Mouse (Mus musculus) stomach, embryonic 16.5 days (tissue): ENCODE data around the gene 1700022I11Rik. TPM values are rescaled to one million over a fixed set of nuclear protein-coding genes. Genes with fewer than 3 reads are reported as not detected.

Experiments used
- ATAC-seq: fragments of 200-750 bp; cut with Nextera tagmentation; 2 replicates; pipeline ENCODE4 v1.8.0; 2017; ENCODE audit warnings: moderate number of reproducible peaks, moderate TSS enrichment; ENCODE audit not compliant: insufficient read depth, low FRiP score
- H3K27ac ChIP-seq: fragments of 300-500 bp; sonication (generic); 2 replicates; pipeline ENCODE4 v1.5.1; 2014; ENCODE audit warnings: low read length
- H3K27me3 ChIP-seq: fragments of 300-500 bp; sonication (generic); 2 replicates; pipeline ENCODE4 v1.6.1; 2014; ENCODE audit warnings: low read length, control low read depth, mixed read lengths; ENCODE audit not compliant: control insufficient read depth, insufficient read depth
- H3K36me3 ChIP-seq: fragments of 300-500 bp; sonication (generic); 2 replicates; pipeline ENCODE4 v1.6.1; 2014; ENCODE audit warnings: low read length; ENCODE audit not compliant: control insufficient read depth, insufficient read depth
- H3K4me1 ChIP-seq: fragments of 300-500 bp; sonication (generic); 2 replicates; pipeline ENCODE4 v1.6.1; 2014; ENCODE audit warnings: low read length, control low read depth, mixed read lengths; ENCODE audit not compliant: control insufficient read depth, insufficient read depth
- H3K4me2 ChIP-seq: fragments of 300-500 bp; sonication (generic); 2 replicates; pipeline ENCODE4 v1.6.1; 2014; ENCODE audit warnings: low read depth, low read length, mixed read lengths
- H3K4me3 ChIP-seq: fragments of 300-500 bp; sonication (generic); replicated peaks from 2 replicates; pipeline ENCODE4 v1.5.1; 2014; ENCODE audit warnings: mild to moderate bottlenecking, low read length
- H3K9ac ChIP-seq: fragments of 300-500 bp; sonication (generic); 2 replicates; pipeline ENCODE4 v1.6.1; 2014; ENCODE audit warnings: low read length
- H3K9me3 ChIP-seq: fragments of 300-500 bp; sonication (generic); replicated peaks from 2 replicates; pipeline ENCODE4 v1.6.1; 2016; ENCODE audit warnings: low read length, control low read depth; ENCODE audit not compliant: control insufficient read depth
- WGBS: fragments of 180-500 bp; shearing (Covaris S2); extraction: QIAGEN DNeasy Blood & Tissue Kit; methylation state at CpG from one replicate; pipeline ENCODE4 v1.1.7; 2014; 5-methylcytosine and 5-hydroxymethylcytosine counted together
- polyA plus RNA-seq: library from polyadenylated mRNA; unstranded; fragments of >200 nt; fragmentation: Nextera tagmentation; extraction: Ambion mirVana; gene quantifications from 2 replicates; pipeline ENCODE4 v1.2.1, GENCODE M21; 2015

The 1700022I11Rik gene
- 0.39 and 1.8 TPM in 2 replicates for polyA plus RNA-seq

- no peak within 1 kb of the TSS for H3K4me2 ChIP-seq
- no peaks in the 10 kb centered on the region for H3K27me3 ChIP-seq
- H3K9me3 ChIP-seq: no peaks in the 10 kb centered on the region
- no peak within 1 kb of the TSS for H3K9ac ChIP-seq
- no peaks in the 10 kb centered on the region for H3K4me1 ChIP-seq
- no peak within 1 kb of the TSS for H3K27ac ChIP-seq
- 83% methylated on average over 4 of the region's 4 CpGs for WGBS
- ATAC-seq: no peak
- H3K36me3 ChIP-seq: no peaks in the 10 kb centered on the region
- no peak within 1 kb of the TSS for H3K4me3 ChIP-seq
These were observed at the start of gene 1700022I11Rik for GRCm38 (mm10) chr4:42969304-42969703. TSS of gene 1700022I11Rik (plus strand) at chr4:42969604.

GRCm38 (mm10) chr4:42920726-42921125 lies 48.7 kb upstream of the 1700022I11Rik start:
- Histone ChIP-seq H3K36me3 (no peaks in the 10 kb centered on the region), H3K4me3 (no peak overlapping the region), H3K27me3 (peaks cover 14% of the 10 kb centered on the region), H3K4me2 (no peak overlapping the region), H3K4me1 (peaks cover 3% of the 10 kb centered on the region; the same call in 1 of the 2 replicates), H3K9ac (no peak overlapping the region), H3K9me3 (no peaks in the 10 kb centered on the region), H3K27ac (no peak overlapping the region)
- 57% methylated on average over 9 of the region's 9 CpGs for WGBS
- no peak for ATAC-seq

GRCm38 (mm10) chr4:42921536-42921935 lies 47.9 kb upstream of the 1700022I11Rik start:
- ATAC-seq: no peak
- H3K9ac ChIP-seq: no peak overlapping the region

GRCm38 (mm10) chr4:42922056-42922455 lies 47.3 kb upstream of the 1700022I11Rik start:
- H3K36me3 ChIP-seq: no peaks in the 10 kb centered on the region

More at GRCm38 (mm10) chr4:42921536-42921935, 47.9 kb upstream of the 1700022I11Rik start:
- Histone ChIP-seq H3K27me3 (peaks cover 6% of the 10 kb centered on the region), H3K9me3 (no peaks in the 10 kb centered on the region), H3K36me3 (no peaks in the 10 kb centered on the region), H3K4me1 (peaks cover 1% of the 10 kb centered on the region; the same call in 1 of the 2 replicates), H3K4me2 (no peak overlapping the region), H3K27ac (no peak overlapping the region), H3K4me3 (no peak overlapping the region)
- WGBS: 80% methylated on average over 2 of the region's 2 CpGs

GRCm38 (mm10) chr4:42922461-42922860 lies 46.9 kb upstream of the 1700022I11Rik start:
- Histone ChIP-seq H3K36me3 (no peaks in the 10 kb centered on the region), H3K27ac (no peak overlapping the region), H3K4me2 (no peak overlapping the region), H3K9ac (no peak overlapping the region), H3K4me1 (no peaks in the 10 kb centered on the region), H3K4me3 (no peak overlapping the region), H3K9me3 (no peaks in the 10 kb centered on the region), H3K27me3 (peaks cover 3% of the 10 kb centered on the region)
- WGBS: 80% methylated on average over 8 of the region's 8 CpGs
- ATAC-seq: no peak

More at GRCm38 (mm10) chr4:42922056-42922455, 47.3 kb upstream of the 1700022I11Rik start:
- H3K27ac ChIP-seq: no peak overlapping the region
- H3K4me1 ChIP-seq: no peaks in the 10 kb centered on the region
- H3K27me3 ChIP-seq: peaks cover 3% of the 10 kb centered on the region
- WGBS: 62% methylated on average over 6 of the region's 6 CpGs
- no peak overlapping the region for H3K4me2 ChIP-seq
- H3K9me3 ChIP-seq: no peaks in the 10 kb centered on the region
- H3K4me3 ChIP-seq: no peak overlapping the region
- no peak for ATAC-seq
- no peak overlapping the region for H3K9ac ChIP-seq

- WGBS: 73% methylated on average over 13 of the region's 13 CpGs
These were observed 45.2 kb upstream of the 1700022I11Rik start for GRCm38 (mm10) chr4:42924095-42924710.

GRCm38 (mm10) chr4:42928209-42928608 lies 41.2 kb upstream of the 1700022I11Rik start:
- Histone ChIP-seq H3K9me3 (no peaks in the 10 kb centered on the region), H3K4me1 (no peaks in the 10 kb centered on the region), H3K4me2 (no peak overlapping the region), H3K4me3 (no peak overlapping the region), H3K36me3 (no peaks in the 10 kb centered on the region), H3K27ac (no peak overlapping the region), H3K9ac (no peak overlapping the region), H3K27me3 (no peaks in the 10 kb centered on the region; the same call in 1 of the 2 replicates)
- WGBS: 71% methylated on average over 5 of the region's 5 CpGs
- no peak for ATAC-seq

More at GRCm38 (mm10) chr4:42924095-42924710, 45.2 kb upstream of the 1700022I11Rik start:
- Histone ChIP-seq H3K4me3 (no peak overlapping the region), H3K4me1 (no peaks in the 10 kb centered on the region), H3K9ac (no peak overlapping the region), H3K9me3 (no peaks in the 10 kb centered on the region), H3K27ac (no peak overlapping the region), H3K4me2 (no peak overlapping the region), H3K27me3 (no peaks in the 10 kb centered on the region; the same call in 1 of the 2 replicates), H3K36me3 (no peaks in the 10 kb centered on the region)
- ATAC-seq: no peak

- no peaks in the 10 kb centered on the region for H3K36me3 ChIP-seq
- no peak overlapping the region for H3K4me2 ChIP-seq
- no peaks in the 10 kb centered on the region; the same call in 1 of the 2 replicates for H3K27me3 ChIP-seq
- no peaks in the 10 kb centered on the region for H3K9me3 ChIP-seq
- H3K4me3 ChIP-seq: no peak overlapping the region
- no peak overlapping the region for H3K9ac ChIP-seq
- H3K27ac ChIP-seq: no peak overlapping the region
- no peak for ATAC-seq
- 0 out of 2 replicates have a peak, but pooled peaks cover 4% of the 10 kb centered on the region for H3K4me1 ChIP-seq
- WGBS: 85% methylated on average over 9 of the region's 9 CpGs
These were observed 40.5 kb upstream of the 1700022I11Rik start for GRCm38 (mm10) chr4:42928952-42929351.

GRCm38 (mm10) chr4:42932229-42932969 lies 37.0 kb upstream of the 1700022I11Rik start:
- Histone ChIP-seq H3K27me3 (no peaks in the 10 kb centered on the region), H3K9me3 (no peaks in the 10 kb centered on the region), H3K4me2 (no peak overlapping the region), H3K9ac (no peak overlapping the region), H3K4me3 (no peak overlapping the region), H3K27ac (no peak overlapping the region), H3K4me1 (0 out of 2 replicates have a peak, but pooled peaks cover 4% of the 10 kb centered on the region), H3K36me3 (no peaks in the 10 kb centered on the region)
- ATAC-seq: no peak
- 66% methylated on average over 8 of the region's 8 CpGs for WGBS
